Mouse (Mus musculus) stomach, embryonic 16.5 days (tissue): ENCODE results near the gene Bglap2. TPM values are rescaled to one million over a fixed set of nuclear protein-coding genes. Genes with fewer than 3 reads are reported as not detected.

Experiments
- ATAC-seq: fragments of 200-750 bp; cut with Nextera tagmentation; 2 replicates; pipeline ENCODE4 v1.8.0; 2017; ENCODE audit warnings: moderate number of reproducible peaks, moderate TSS enrichment; ENCODE audit not compliant: insufficient read depth, low FRiP score
- H3K27ac ChIP-seq: fragments of 300-500 bp; sonication (generic); 2 replicates; pipeline ENCODE4 v1.5.1; 2014; ENCODE audit warnings: low read length
- H3K27me3 ChIP-seq: fragments of 300-500 bp; sonication (generic); 2 replicates; pipeline ENCODE4 v1.6.1; 2014; ENCODE audit warnings: low read length, control low read depth, mixed read lengths; ENCODE audit not compliant: control insufficient read depth, insufficient read depth
- H3K36me3 ChIP-seq: fragments of 300-500 bp; sonication (generic); 2 replicates; pipeline ENCODE4 v1.6.1; 2014; ENCODE audit warnings: low read length; ENCODE audit not compliant: control insufficient read depth, insufficient read depth
- H3K4me1 ChIP-seq: fragments of 300-500 bp; sonication (generic); 2 replicates; pipeline ENCODE4 v1.6.1; 2014; ENCODE audit warnings: low read length, control low read depth, mixed read lengths; ENCODE audit not compliant: control insufficient read depth, insufficient read depth
- H3K4me2 ChIP-seq: fragments of 300-500 bp; sonication (generic); 2 replicates; pipeline ENCODE4 v1.6.1; 2014; ENCODE audit warnings: low read depth, low read length, mixed read lengths
- H3K4me3 ChIP-seq: fragments of 300-500 bp; sonication (generic); replicated peaks from 2 replicates; pipeline ENCODE4 v1.5.1; 2014; ENCODE audit warnings: mild to moderate bottlenecking, low read length
- H3K9ac ChIP-seq: fragments of 300-500 bp; sonication (generic); 2 replicates; pipeline ENCODE4 v1.6.1; 2014; ENCODE audit warnings: low read length
- H3K9me3 ChIP-seq: fragments of 300-500 bp; sonication (generic); replicated peaks from 2 replicates; pipeline ENCODE4 v1.6.1; 2016; ENCODE audit warnings: low read length, control low read depth; ENCODE audit not compliant: control insufficient read depth
- WGBS: fragments of 180-500 bp; shearing (Covaris S2); extraction: QIAGEN DNeasy Blood & Tissue Kit; methylation state at CpG from one replicate; pipeline ENCODE4 v1.1.7; 2014; 5-methylcytosine and 5-hydroxymethylcytosine counted together
- polyA plus RNA-seq: library from polyadenylated mRNA; unstranded; fragments of >200 nt; fragmentation: Nextera tagmentation; extraction: Ambion mirVana; gene quantifications from 2 replicates; pipeline ENCODE4 v1.2.1, GENCODE M21; 2015

Bglap2 gene
- polyA plus RNA-seq, 1 experiment from 2014 or later, result 4.4 TPM

DNA sequence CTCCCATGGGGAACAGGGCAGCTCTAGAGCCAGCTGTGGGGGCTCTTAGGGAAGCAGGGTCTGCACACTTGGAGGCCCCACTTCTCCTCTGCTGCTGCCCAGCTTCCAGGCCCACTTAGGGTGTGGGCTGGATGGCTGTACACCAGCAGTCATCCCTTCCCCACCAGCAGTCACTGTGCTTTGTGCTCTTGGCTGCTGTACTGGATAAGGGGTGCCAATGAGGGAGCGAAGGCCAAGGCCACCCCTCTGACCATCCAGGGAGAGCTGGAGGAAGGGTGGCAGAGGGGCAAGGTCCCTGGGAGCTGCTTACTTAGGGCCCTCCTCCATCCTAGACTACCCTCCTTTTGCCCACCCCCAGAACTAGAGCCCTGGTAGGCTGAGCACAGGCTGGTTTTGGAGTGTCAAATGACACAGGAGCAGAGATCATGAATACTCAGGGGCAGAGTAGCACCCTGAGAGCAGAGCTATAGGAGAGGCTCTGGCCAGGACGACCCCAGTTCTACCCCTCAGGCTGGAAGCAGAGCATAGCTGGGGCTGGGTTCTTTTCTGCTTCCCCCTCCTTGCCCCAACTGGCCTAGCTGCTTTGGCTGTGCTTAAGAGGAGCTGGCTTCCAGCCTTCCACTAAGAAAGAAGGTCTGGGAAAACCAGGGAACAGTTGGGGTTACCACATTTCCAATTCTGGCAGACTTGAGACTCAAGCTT is 16.7 kb downstream of the Bglap2 start:
- no peaks in the 10 kb centered on the region for H3K9me3 ChIP-seq
- peaks cover 37% of the 10 kb centered on the region for H3K36me3 ChIP-seq
- no peak for ATAC-seq
- H3K4me2 ChIP-seq, result no peak overlapping the region
- no peak overlapping the region for H3K4me3 ChIP-seq
- H3K4me1 ChIP-seq, result peaks cover 12% of the 10 kb centered on the region; the same call in 1 of the 2 replicates
- H3K27me3 ChIP-seq, result peaks cover 16% of the 10 kb centered on the region
- no peak overlapping the region for H3K9ac ChIP-seq
- 90% methylated on average over 2 of the region's 2 CpGs for WGBS
- no peak overlapping the region for H3K27ac ChIP-seq

DNA sequence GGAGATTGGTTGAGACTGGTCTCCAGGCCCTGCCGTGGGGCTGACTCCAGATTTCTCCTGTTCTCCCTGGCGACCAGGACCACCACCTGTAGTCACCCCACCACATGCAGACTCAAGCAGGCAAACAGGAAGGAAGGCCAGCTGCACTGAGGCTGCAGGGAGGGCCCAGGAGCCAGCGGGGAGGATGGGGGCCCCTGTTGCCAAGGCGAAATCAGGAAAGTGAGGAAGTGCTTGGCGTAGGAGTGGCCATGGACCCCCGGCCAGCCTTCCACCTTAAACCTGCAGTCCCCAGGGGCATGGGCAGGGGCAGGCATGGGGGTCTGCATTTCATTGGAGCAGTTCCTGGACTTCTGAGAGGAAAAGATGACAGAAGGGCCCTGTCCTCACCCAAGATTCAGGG is 17.4 kb downstream of the Bglap2 start:
- 72% methylated on average over 6 of the region's 6 CpGs for WGBS
- no peak overlapping the region for H3K4me2 ChIP-seq
- no peak overlapping the region for H3K9ac ChIP-seq
- no peak overlapping the region for H3K4me3 ChIP-seq
- H3K27me3 ChIP-seq, result peaks cover 14% of the 10 kb centered on the region
- H3K36me3 ChIP-seq, result peaks cover 37% of the 10 kb centered on the region
- H3K9me3 ChIP-seq, result no peaks in the 10 kb centered on the region
- ATAC-seq, result no peak
- H3K4me1 ChIP-seq, result peaks cover 12% of the 10 kb centered on the region; the same call in 1 of the 2 replicates
- H3K27ac ChIP-seq, result no peak overlapping the region

DNA sequence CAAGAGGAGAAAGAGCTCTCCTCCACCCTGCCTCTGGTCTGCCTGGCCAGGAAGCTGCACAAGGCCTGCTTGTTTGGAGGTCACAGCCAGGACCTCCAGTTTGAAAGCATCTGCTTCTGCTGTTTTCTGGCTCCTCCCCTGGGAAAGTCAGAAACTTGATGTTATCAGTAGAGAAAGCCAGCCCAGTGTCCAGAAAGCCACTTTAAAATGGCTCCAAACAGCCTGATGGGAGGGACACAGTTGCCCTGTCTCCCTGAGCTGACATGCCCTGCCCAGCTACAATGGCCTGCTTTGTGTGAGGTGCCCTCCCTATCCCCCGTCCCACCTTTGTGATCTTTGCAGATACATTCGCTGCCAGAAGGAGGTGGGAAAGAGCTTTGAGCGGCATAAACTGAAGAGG is 18.5 kb downstream of the Bglap2 start:
- H3K4me3 ChIP-seq, result no peak overlapping the region
- 0 out of 2 replicates have a peak overlapping the region, but pooled peaks have one; percentile 30 for H3K27ac ChIP-seq
- no peak overlapping the region for H3K9ac ChIP-seq
- H3K4me2 ChIP-seq, result no peak overlapping the region
- WGBS, result 60% methylated on average over 3 of the region's 3 CpGs
- H3K36me3 ChIP-seq, result peaks cover 44% of the 10 kb centered on the region
- ATAC-seq, result no peak
- H3K27me3 ChIP-seq, result 0 out of 2 replicates have a peak, but pooled peaks cover 4% of the 10 kb centered on the region
- peaks cover 12% of the 10 kb centered on the region; the same call in 1 of the 2 replicates for H3K4me1 ChIP-seq
- no peaks in the 10 kb centered on the region for H3K9me3 ChIP-seq

DNA sequence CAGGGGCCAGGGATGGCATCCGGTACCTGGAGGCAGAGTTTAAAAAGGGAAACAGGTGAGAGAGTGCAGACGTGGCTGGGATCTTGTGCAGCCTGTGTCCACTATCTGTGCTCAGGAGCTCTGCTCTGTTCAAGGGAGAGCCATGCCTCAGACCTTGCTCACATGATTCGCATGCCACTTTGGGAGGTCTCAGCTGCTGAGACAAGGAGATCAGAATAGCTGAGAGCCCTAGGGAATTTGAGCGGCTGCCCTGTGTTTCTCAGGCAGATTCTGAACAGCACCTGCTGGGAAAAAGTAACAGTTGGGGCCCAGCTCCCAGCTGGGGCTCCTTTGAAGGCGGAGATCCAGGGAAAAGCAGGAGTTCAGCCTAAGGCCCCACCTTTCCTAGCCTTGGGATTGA is 18.9 kb downstream of the Bglap2 start:
- peaks cover 44% of the 10 kb centered on the region for H3K36me3 ChIP-seq
- H3K9ac ChIP-seq, result no peak overlapping the region
- H3K27me3 ChIP-seq, result no peaks in the 10 kb centered on the region
- no peak overlapping the region for H3K4me3 ChIP-seq
- 70% methylated on average over 5 of the region's 5 CpGs for WGBS
- no peak overlapping the region for H3K4me2 ChIP-seq
- H3K27ac ChIP-seq, result 0 out of 2 replicates have a peak overlapping the region, but pooled peaks have one; percentile 30
- H3K9me3 ChIP-seq, result no peaks in the 10 kb centered on the region
- peaks cover 9% of the 10 kb centered on the region; the same call in 1 of the 2 replicates for H3K4me1 ChIP-seq
- ATAC-seq, result no peak

DNA sequence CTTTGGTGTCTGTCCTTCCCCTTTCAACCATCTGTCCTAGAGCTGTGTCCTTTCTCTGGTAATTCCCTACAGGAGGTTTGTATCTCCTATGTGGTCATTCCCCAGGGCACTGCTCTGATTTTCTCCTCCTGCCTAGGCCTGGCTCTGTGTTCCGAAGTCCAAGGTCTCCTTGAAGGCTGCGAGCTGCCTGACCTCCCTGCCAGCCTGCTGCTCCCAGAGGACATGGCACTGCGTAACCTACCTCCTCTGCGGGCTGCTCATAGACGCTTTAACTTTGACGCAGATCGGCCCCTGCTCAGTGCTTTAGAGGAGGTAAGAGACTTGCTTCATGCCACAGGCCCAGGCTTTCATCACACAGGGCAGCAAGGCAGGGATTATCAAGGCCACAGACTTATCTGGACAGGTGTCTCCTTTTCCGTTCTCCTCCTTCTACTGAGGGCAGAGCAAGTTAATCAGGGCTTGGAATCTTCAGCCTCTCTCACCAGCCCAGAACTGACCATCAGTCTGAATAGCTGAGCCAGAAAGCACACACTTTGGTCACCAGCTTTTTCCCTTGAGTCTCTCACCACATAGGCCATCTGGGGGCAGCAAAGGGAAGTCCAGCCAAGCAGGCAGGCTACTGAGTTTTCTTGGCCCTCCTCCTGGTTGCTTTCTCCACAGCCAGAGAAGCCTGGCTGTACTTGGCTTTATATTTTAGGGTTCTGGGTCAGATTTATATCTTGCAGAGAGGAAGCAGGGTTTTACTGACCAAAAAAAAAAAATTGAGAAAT is 23.9 kb downstream of the Bglap2 start:
- no peak overlapping the region for H3K9ac ChIP-seq
- 90% methylated on average over 8 of the region's 8 CpGs for WGBS

DNA sequence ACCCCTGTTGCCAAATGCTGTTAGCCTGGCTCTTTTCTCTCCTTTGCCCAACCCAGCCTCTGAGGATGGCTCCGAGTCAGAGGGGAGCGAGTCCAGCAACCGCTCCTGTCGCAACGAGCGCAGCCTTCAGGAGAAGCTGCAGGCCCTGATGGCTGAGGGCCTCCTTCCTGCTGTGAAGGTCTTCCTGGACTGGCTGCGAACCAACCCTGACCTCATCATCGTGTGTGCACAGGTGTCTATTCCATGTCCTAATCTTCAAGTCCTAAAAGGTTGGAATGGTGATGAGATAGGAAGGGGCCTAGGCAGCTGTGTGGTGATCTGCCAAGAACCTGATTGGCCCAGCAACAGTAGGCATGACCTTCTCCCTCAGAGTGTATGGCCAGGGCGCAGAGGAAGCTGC is 25.6 kb downstream of the Bglap2 start:
- 89% methylated on average over 9 of the region's 9 CpGs for WGBS
- Histone ChIP-seq H3K27ac (no peak overlapping the region), H3K4me1 (no peaks in the 10 kb centered on the region), H3K36me3 (peaks cover 27% of the 10 kb centered on the region), H3K27me3 (no peaks in the 10 kb centered on the region), H3K4me3 (no peak overlapping the region), H3K4me2 (no peak overlapping the region), H3K9me3 (no peaks in the 10 kb centered on the region), H3K9ac (no peak overlapping the region)
- no peak for ATAC-seq

More for the DNA sequence above, 23.9 kb downstream of the Bglap2 start:
- H3K27me3 ChIP-seq, result no peaks in the 10 kb centered on the region
- peaks cover 43% of the 10 kb centered on the region for H3K36me3 ChIP-seq
- ATAC-seq, result no peak
- no peak overlapping the region for H3K27ac ChIP-seq
- H3K4me1 ChIP-seq, result no peaks in the 10 kb centered on the region
- no peak overlapping the region for H3K4me2 ChIP-seq
- H3K4me3 ChIP-seq, result no peak overlapping the region
- H3K9me3 ChIP-seq, result no peaks in the 10 kb centered on the region

DNA sequence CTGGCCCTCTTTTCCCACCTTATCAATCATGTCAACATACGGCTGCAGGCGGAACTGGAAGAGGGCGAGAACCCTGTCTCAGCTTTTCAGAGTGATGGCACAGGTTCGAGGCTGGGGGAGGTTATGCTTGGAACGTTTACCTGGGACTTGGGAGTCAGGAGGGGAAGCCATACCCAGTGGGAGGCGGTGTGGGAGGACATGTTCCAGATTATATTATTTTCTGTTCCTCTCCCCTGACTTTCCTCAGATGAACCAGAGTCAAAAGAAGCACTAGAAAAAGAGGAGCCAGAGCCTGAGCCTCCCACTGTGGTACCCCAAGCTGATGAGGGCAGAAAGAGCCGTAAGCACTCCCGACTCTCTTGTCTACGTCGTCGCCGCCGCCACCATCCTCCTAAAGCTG is 27.8 kb downstream of the Bglap2 start:
- H3K9me3 ChIP-seq, result no peaks in the 10 kb centered on the region
- H3K4me2 ChIP-seq, result no peak overlapping the region
- H3K27me3 ChIP-seq, result no peaks in the 10 kb centered on the region
- peaks cover 39% of the 10 kb centered on the region for H3K36me3 ChIP-seq
- 85% methylated on average over 13 of the region's 13 CpGs for WGBS
- no peak for ATAC-seq
- no peak overlapping the region for H3K27ac ChIP-seq
- no peaks in the 10 kb centered on the region for H3K4me1 ChIP-seq
- H3K4me3 ChIP-seq, result no peak overlapping the region
- H3K9ac ChIP-seq, result no peak overlapping the region

DNA sequence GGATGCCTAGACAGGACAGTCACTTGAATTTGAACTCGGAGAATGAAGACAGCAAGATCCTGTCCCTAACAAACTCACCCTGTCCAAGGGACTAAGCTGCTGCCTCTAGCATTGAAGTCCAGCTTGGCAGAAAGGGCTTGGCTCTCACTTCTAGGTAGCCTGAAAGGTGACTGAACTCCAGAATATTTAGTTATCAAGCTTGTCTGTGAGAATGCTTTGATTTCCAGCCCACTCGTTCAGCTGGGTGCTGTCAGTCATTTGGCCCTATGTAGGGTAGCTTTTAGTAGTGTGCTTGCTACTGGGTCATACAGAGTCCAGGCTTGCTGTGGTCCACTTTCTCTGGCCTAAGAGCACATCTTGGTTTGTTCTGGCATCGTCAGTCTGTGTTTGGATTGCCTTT is 39.5 kb downstream of the Bglap2 start:
- H3K36me3 ChIP-seq, result peaks cover 12% of the 10 kb centered on the region
- ATAC-seq, result no peak
- no peak overlapping the region for H3K4me2 ChIP-seq
- no peak overlapping the region for H3K27ac ChIP-seq
- H3K4me1 ChIP-seq, result peaks cover 30% of the 10 kb centered on the region
- H3K27me3 ChIP-seq, result no peaks in the 10 kb centered on the region
- WGBS, result 73% methylated on average over 3 of the region's 3 CpGs
- no peak overlapping the region for H3K9ac ChIP-seq
- H3K9me3 ChIP-seq, result no peaks in the 10 kb centered on the region
- H3K4me3 ChIP-seq, result no peak overlapping the region

DNA sequence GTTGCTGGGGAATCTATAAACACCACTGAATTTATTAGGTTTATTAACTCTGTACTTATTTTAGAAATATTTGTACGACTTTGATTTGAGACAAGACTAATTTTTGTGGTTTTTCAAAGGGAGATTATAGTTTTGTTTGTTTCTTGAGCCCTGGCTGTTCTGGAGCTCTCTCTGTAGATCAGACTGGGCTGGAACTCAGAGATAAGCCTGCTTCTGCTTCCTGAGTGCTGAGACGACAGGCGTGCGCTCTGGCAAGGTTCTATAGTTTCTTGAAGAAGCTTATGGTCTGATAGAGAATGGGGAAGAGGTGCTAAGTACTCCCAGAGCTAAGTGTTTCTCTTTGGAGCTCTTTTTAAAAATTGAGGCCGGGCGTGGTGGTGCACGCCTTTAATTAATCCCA is 40.2 kb downstream of the Bglap2 start:
- Histone ChIP-seq H3K4me3 (no peak overlapping the region), H3K27me3 (no peaks in the 10 kb centered on the region), H3K4me1 (peaks cover 30% of the 10 kb centered on the region), H3K27ac (no peak overlapping the region), H3K4me2 (no peak overlapping the region), H3K36me3 (peaks cover 7% of the 10 kb centered on the region; the same call in 1 of the 2 replicates), H3K9me3 (no peaks in the 10 kb centered on the region), H3K9ac (no peak overlapping the region)
- 83% methylated on average over 7 of the region's 7 CpGs for WGBS
- ATAC-seq, result no peak
